Mouse (Mus musculus) lung, adult 2 months (tissue): ENCODE data around the gene Rac3.

Experiments
- CTCF ChIP-seq: fragments of 200-500 bp; IDR thresholded peaks from 2 replicates; pipeline ENCODE4 v1.5.1; 2011; ENCODE audit warnings: mild to moderate bottlenecking, low read length, control low read depth; ENCODE audit not compliant: insufficient read depth
- POLR2A ChIP-seq: fragments of 200-500 bp; IDR thresholded peaks from 2 replicates; pipeline ENCODE4 v1.6.1; 2011; ENCODE audit warnings: low read depth, mild to moderate bottlenecking, control low read depth, low read length, borderline replicate concordance; ENCODE audit errors: extremely low read depth

DNA sequence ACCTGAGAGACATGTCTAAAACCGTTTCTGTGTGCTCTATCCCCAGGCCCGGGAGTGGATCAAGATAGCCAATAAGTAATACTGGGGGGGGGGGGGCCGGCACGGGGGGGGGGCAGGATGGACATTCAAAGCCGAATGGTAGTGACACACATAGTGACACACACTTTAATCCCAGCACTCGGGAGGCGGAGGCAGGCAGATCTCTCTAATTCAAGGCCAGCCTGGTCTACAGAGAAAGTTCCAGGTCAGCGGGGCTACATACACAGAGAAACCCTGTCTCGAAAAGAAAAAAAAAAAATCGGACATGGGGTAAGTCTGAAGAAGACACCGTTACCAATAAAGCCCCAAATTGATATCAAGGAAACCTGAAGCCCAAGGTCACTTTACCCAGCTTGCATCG lies 6.3 kb downstream of the Rac3 start:
- no peak for TF ChIP-seq CTCF
- peak; percentile 53; the same call in 1 of the 2 replicates for TF ChIP-seq POLR2A
